Mouse (Mus musculus) midbrain, embryonic 12.5 days (tissue): Measurements from ENCODE around the gene Fgfr2. TPM values are rescaled to one million over a fixed set of nuclear protein-coding genes. Genes with fewer than 3 reads are reported as not detected.

Source experiments
- ATAC-seq: fragments of 200-750 bp; cut with Nextera tagmentation; 2 replicates; pipeline ENCODE4 v1.8.0; 2017; ENCODE audit warnings: low read depth, moderate TSS enrichment, moderate library complexity; ENCODE audit not compliant: low FRiP score
- H3K27ac ChIP-seq: fragments of 300-500 bp; sonication (generic); replicated peaks from 2 replicates; pipeline ENCODE4 v1.5.1; 2016; ENCODE audit warnings: mild to moderate bottlenecking
- H3K27me3 ChIP-seq: fragments of 300-500 bp; sonication (generic); 2 replicates; pipeline ENCODE4 v1.6.1; 2016; ENCODE audit warnings: mild to moderate bottlenecking
- H3K36me3 ChIP-seq: fragments of 300-500 bp; sonication (generic); 2 replicates; pipeline ENCODE4 v1.6.1; 2016
- H3K4me1 ChIP-seq: fragments of 300-500 bp; sonication (generic); 2 replicates; pipeline ENCODE4 v1.6.1; 2016
- H3K4me2 ChIP-seq: fragments of 300-500 bp; sonication (generic); replicated peaks from 2 replicates; pipeline ENCODE4 v1.6.1; 2016; ENCODE audit warnings: mild to moderate bottlenecking, moderate library complexity
- H3K4me3 ChIP-seq: fragments of 300-500 bp; sonication (generic); 2 replicates; pipeline ENCODE4 v1.5.1; 2016; ENCODE audit warnings: mild to moderate bottlenecking
- H3K9ac ChIP-seq: fragments of 300-500 bp; sonication (generic); replicated peaks from 2 replicates; pipeline ENCODE4 v1.6.1; 2016; ENCODE audit warnings: mild to moderate bottlenecking, moderate library complexity
- H3K9me3 ChIP-seq: fragments of 300-500 bp; sonication (generic); 2 replicates; pipeline ENCODE4 v1.6.1; 2016; ENCODE audit warnings: mild to moderate bottlenecking
- WGBS: fragments of 180-500 bp; shearing (Covaris S2); methylation state at CpG from one replicate; pipeline ENCODE4 v1.1.7; 2016; 5-methylcytosine and 5-hydroxymethylcytosine counted together
- polyA plus RNA-seq: library from polyadenylated mRNA; unstranded; fragments of >200 nt; fragmentation: Nextera tagmentation; extraction: Ambion mirVana; gene quantifications from 2 replicates; pipeline ENCODE4 v1.2.1, GENCODE M21; 2016

Gene Fgfr2
- polyA plus RNA-seq, 1 experiment from 2014 or later: 96.5 TPM

- Histone ChIP-seq H3K36me3 (no peaks in the 10 kb centered on the region), H3K4me3 (no peak overlapping the region), H3K4me1 (peaks cover 14% of the 10 kb centered on the region), H3K9me3 (no peaks in the 10 kb centered on the region), H3K27ac (no peak overlapping the region), H3K9ac (no peak overlapping the region), H3K27me3 (peaks cover 4% of the 10 kb centered on the region; the same call in 1 of the 2 replicates), H3K4me2 (no peak overlapping the region)
- ATAC-seq: no peak
- WGBS: 74% methylated on average over 4 of the region's 4 CpGs
These were observed 642.3 kb downstream of the Fgfr2 start for GRCm38 (mm10) chr7:132480696-132481306.

GRCm38 (mm10) chr7:132478295-132478809, 644.8 kb downstream of the Fgfr2 start:
- no peak overlapping the region for H3K9ac ChIP-seq
- no peak overlapping the region for H3K4me2 ChIP-seq
- H3K9me3 ChIP-seq: no peaks in the 10 kb centered on the region
- H3K4me1 ChIP-seq: peaks cover 14% of the 10 kb centered on the region
- peaks cover 4% of the 10 kb centered on the region; the same call in 1 of the 2 replicates for H3K27me3 ChIP-seq
- H3K36me3 ChIP-seq: no peaks in the 10 kb centered on the region
- 0 out of 2 replicates have a peak overlapping the region, but pooled peaks have one; percentile 3 for H3K27ac ChIP-seq
- 53% methylated on average over 9 of the region's 9 CpGs for WGBS
- H3K4me3 ChIP-seq: no peak overlapping the region
- ATAC-seq: no peak

- WGBS: 63% methylated on average over 3 of the region's 3 CpGs
- Histone ChIP-seq H3K27me3 (peaks cover 4% of the 10 kb centered on the region; the same call in 1 of the 2 replicates), H3K9me3 (no peaks in the 10 kb centered on the region), H3K9ac (no peak overlapping the region), H3K36me3 (no peaks in the 10 kb centered on the region), H3K4me3 (no peak overlapping the region), H3K27ac (no peak overlapping the region), H3K4me2 (no peak overlapping the region), H3K4me1 (peaks cover 14% of the 10 kb centered on the region)
- no peak for ATAC-seq
These were observed 645.4 kb downstream of the Fgfr2 start for GRCm38 (mm10) chr7:132477753-132478152.

GRCm38 (mm10) chr7:132476491-132476890, 646.7 kb downstream of the Fgfr2 start:
- ATAC-seq: no peak

GRCm38 (mm10) chr7:132475069-132475468, 648.1 kb downstream of the Fgfr2 start:
- H3K4me3 ChIP-seq: no peak overlapping the region
- no peak for ATAC-seq
- H3K4me1 ChIP-seq: peaks cover 14% of the 10 kb centered on the region
- no peak overlapping the region for H3K4me2 ChIP-seq
- no peaks in the 10 kb centered on the region for H3K9me3 ChIP-seq
- H3K9ac ChIP-seq: no peak overlapping the region
- no peak overlapping the region for H3K27ac ChIP-seq
- no peaks in the 10 kb centered on the region for H3K36me3 ChIP-seq
- peaks cover 4% of the 10 kb centered on the region; the same call in 1 of the 2 replicates for H3K27me3 ChIP-seq
- 21% methylated on average over 5 of the region's 5 CpGs for WGBS

More at GRCm38 (mm10) chr7:132476491-132476890, 646.7 kb downstream of the Fgfr2 start:
- Histone ChIP-seq H3K27ac (no peak overlapping the region), H3K36me3 (no peaks in the 10 kb centered on the region), H3K9ac (no peak overlapping the region), H3K9me3 (no peaks in the 10 kb centered on the region), H3K4me3 (no peak overlapping the region), H3K27me3 (peaks cover 4% of the 10 kb centered on the region; the same call in 1 of the 2 replicates), H3K4me1 (peaks cover 14% of the 10 kb centered on the region), H3K4me2 (no peak overlapping the region)
- WGBS: 81% methylated on average over 2 of the region's 2 CpGs

GRCm38 (mm10) chr7:132471327-132471726, 651.8 kb downstream of the Fgfr2 start:
- WGBS: 68% methylated on average over 3 of the region's 3 CpGs
- Histone ChIP-seq H3K4me1 (no peaks in the 10 kb centered on the region), H3K9me3 (no peaks in the 10 kb centered on the region), H3K4me2 (no peak overlapping the region), H3K4me3 (no peak overlapping the region), H3K27ac (no peak overlapping the region), H3K9ac (no peak overlapping the region), H3K36me3 (no peaks in the 10 kb centered on the region), H3K27me3 (no peaks in the 10 kb centered on the region; the same call in 1 of the 2 replicates)
- ATAC-seq: no peak

- H3K36me3 ChIP-seq: no peaks in the 10 kb centered on the region
- 0 out of 2 replicates have a peak, but pooled peaks cover 3% of the 10 kb centered on the region for H3K27me3 ChIP-seq
- no peak for ATAC-seq
- H3K4me3 ChIP-seq: no peak overlapping the region
- H3K4me1 ChIP-seq: no peaks in the 10 kb centered on the region
- no peak overlapping the region for H3K4me2 ChIP-seq
- H3K9ac ChIP-seq: no peak overlapping the region
- no peak overlapping the region for H3K27ac ChIP-seq
- no peaks in the 10 kb centered on the region for H3K9me3 ChIP-seq
These were observed 654.8 kb downstream of the Fgfr2 start for GRCm38 (mm10) chr7:132468391-132468790.

- Histone ChIP-seq H3K4me2 (no peak overlapping the region), H3K4me1 (no peaks in the 10 kb centered on the region), H3K27ac (no peak overlapping the region), H3K36me3 (no peaks in the 10 kb centered on the region), H3K27me3 (0 out of 2 replicates have a peak, but pooled peaks cover 3% of the 10 kb centered on the region), H3K9me3 (no peaks in the 10 kb centered on the region), H3K9ac (no peak overlapping the region), H3K4me3 (no peak overlapping the region)
- 88% methylated on average over 5 of the region's 5 CpGs for WGBS
- no peak for ATAC-seq
These were observed 657.3 kb downstream of the Fgfr2 start for GRCm38 (mm10) chr7:132465897-132466296.

GRCm38 (mm10) chr7:132464894-132465293, 658.3 kb downstream of the Fgfr2 start:
- Histone ChIP-seq H3K4me1 (no peaks in the 10 kb centered on the region), H3K4me3 (no peak overlapping the region), H3K27ac (no peak overlapping the region), H3K36me3 (no peaks in the 10 kb centered on the region), H3K27me3 (0 out of 2 replicates have a peak, but pooled peaks cover 3% of the 10 kb centered on the region), H3K4me2 (no peak overlapping the region), H3K9ac (no peak overlapping the region), H3K9me3 (no peaks in the 10 kb centered on the region)
- no peak for ATAC-seq
- 85% methylated on average over 1 of the region's 1 CpGs for WGBS

- WGBS: 36% methylated on average over 7 of the region's 7 CpGs
- no peak overlapping the region for H3K4me3 ChIP-seq
- peak overlapping the region; percentile 65 for H3K27ac ChIP-seq
- peak; percentile 38; the same call in 1 of the 2 replicates for ATAC-seq
- H3K27me3 ChIP-seq: peaks cover 4% of the 10 kb centered on the region; the same call in 1 of the 2 replicates
- no peaks in the 10 kb centered on the region for H3K9me3 ChIP-seq
- H3K4me1 ChIP-seq: peaks cover 17% of the 10 kb centered on the region
- H3K4me2 ChIP-seq: no peak overlapping the region
- H3K36me3 ChIP-seq: no peaks in the 10 kb centered on the region
- H3K9ac ChIP-seq: no peak overlapping the region
These were observed 664.7 kb downstream of the Fgfr2 start for GRCm38 (mm10) chr7:132458493-132458892.

- H3K9ac ChIP-seq: no peak overlapping the region
- ATAC-seq: no peak
- no peaks in the 10 kb centered on the region for H3K36me3 ChIP-seq
- no peak overlapping the region for H3K27ac ChIP-seq
- H3K4me3 ChIP-seq: no peak overlapping the region
- H3K4me2 ChIP-seq: no peak overlapping the region
- H3K4me1 ChIP-seq: peaks cover 17% of the 10 kb centered on the region
- peaks cover 4% of the 10 kb centered on the region; the same call in 1 of the 2 replicates for H3K27me3 ChIP-seq
- no peaks in the 10 kb centered on the region for H3K9me3 ChIP-seq
- 31% methylated on average over 11 of the region's 11 CpGs for WGBS
These were observed 668.0 kb downstream of the Fgfr2 start for GRCm38 (mm10) chr7:132455071-132455720.
